Mouse (Mus musculus): Measurements from ENCODE around the gene Olfr469. TPM values are rescaled to one million over a fixed set of nuclear protein-coding genes. Genes with fewer than 3 reads are reported as not detected.

Gene Olfr469
- polyA plus RNA-seq, 1 experiment from 2014 or later, result not detected

GRCm38 (mm10) chr7:107787977-107788620, 37.2 kb downstream of the Olfr469 start:
- Histone ChIP-seq H3K4me2 (replicated peaks; ENCODE audit: low read depth, low read length) (no peak overlapping the region), H3K9me3 (ENCODE audit: control insufficient read depth, low read depth, low read length) (no peaks in the 10 kb centered on the region), H3K9ac (replicated peaks; ENCODE audit: low read depth, low read length) (no peak overlapping the region), H3K27me3 (ENCODE audit: control insufficient read depth, insufficient read depth, low read length) (no peaks in the 10 kb centered on the region), H3K36me3 (ENCODE audit: control insufficient read depth, insufficient read depth, low read length) (no peaks in the 10 kb centered on the region), H3K4me3 (ENCODE audit: low read depth, low read length) (no peak overlapping the region), H3K27ac (ENCODE audit: low read length) (no peak overlapping the region), H3K4me1 (ENCODE audit: control insufficient read depth, insufficient read depth, low read length) (no peaks in the 10 kb centered on the region)
- WGBS, result 57% methylated on average over 3 of the region's 3 CpGs
- no peak for ATAC-seq (ENCODE audit: insufficient number of reproducible peaks, insufficient read depth, low FRiP score, low read depth)

- no peaks in the 10 kb centered on the region for H3K4me1 ChIP-seq (ENCODE audit: control insufficient read depth, insufficient read depth, low read length)
- no peaks in the 10 kb centered on the region for H3K9me3 ChIP-seq (ENCODE audit: control insufficient read depth, low read depth, low read length)
- no peak overlapping the region for H3K9ac ChIP-seq (replicated peaks; ENCODE audit: low read depth, low read length)
- H3K4me2 ChIP-seq (replicated peaks; ENCODE audit: low read depth, low read length), result no peak overlapping the region
- H3K36me3 ChIP-seq (ENCODE audit: control insufficient read depth, insufficient read depth, low read length), result no peaks in the 10 kb centered on the region
- ATAC-seq (ENCODE audit: insufficient number of reproducible peaks, insufficient read depth, low FRiP score, low read depth), result no peak
- no peak overlapping the region for H3K4me3 ChIP-seq (ENCODE audit: low read depth, low read length)
- H3K27ac ChIP-seq (ENCODE audit: low read length), result no peak overlapping the region
- no peaks in the 10 kb centered on the region for H3K27me3 ChIP-seq (ENCODE audit: control insufficient read depth, insufficient read depth, low read length)
- 42% methylated on average over 4 of the region's 4 CpGs for WGBS
These were observed 45.7 kb downstream of the Olfr469 start for GRCm38 (mm10) chr7:107779611-107780010.

GRCm38 (mm10) chr7:107778216-107778615, 47.1 kb downstream of the Olfr469 start:
- no peaks in the 10 kb centered on the region for H3K4me1 ChIP-seq (ENCODE audit: control insufficient read depth, insufficient read depth, low read length)
- 36% methylated on average over 1 of the region's 1 CpGs for WGBS

GRCm38 (mm10) chr7:107770812-107771211, 54.5 kb downstream of the Olfr469 start:
- Histone ChIP-seq H3K4me2 (replicated peaks; ENCODE audit: low read depth, low read length) (no peak overlapping the region), H3K27me3 (ENCODE audit: control insufficient read depth, insufficient read depth, low read length) (no peaks in the 10 kb centered on the region), H3K9me3 (ENCODE audit: control insufficient read depth, low read depth, low read length) (no peaks in the 10 kb centered on the region), H3K4me3 (ENCODE audit: low read depth, low read length) (no peak overlapping the region), H3K27ac (ENCODE audit: low read length) (no peak overlapping the region), H3K36me3 (ENCODE audit: control insufficient read depth, insufficient read depth, low read length) (no peaks in the 10 kb centered on the region), H3K4me1 (ENCODE audit: control insufficient read depth, insufficient read depth, low read length) (no peaks in the 10 kb centered on the region), H3K9ac (replicated peaks; ENCODE audit: low read depth, low read length) (no peak overlapping the region)
- no peak for ATAC-seq (ENCODE audit: insufficient number of reproducible peaks, insufficient read depth, low FRiP score, low read depth)
- 56% methylated on average over 6 of the region's 6 CpGs for WGBS

More at GRCm38 (mm10) chr7:107778216-107778615, 47.1 kb downstream of the Olfr469 start:
- Histone ChIP-seq H3K36me3 (ENCODE audit: control insufficient read depth, insufficient read depth, low read length) (no peaks in the 10 kb centered on the region), H3K9ac (replicated peaks; ENCODE audit: low read depth, low read length) (no peak overlapping the region), H3K27me3 (ENCODE audit: control insufficient read depth, insufficient read depth, low read length) (no peaks in the 10 kb centered on the region), H3K27ac (ENCODE audit: low read length) (no peak overlapping the region), H3K4me3 (ENCODE audit: low read depth, low read length) (no peak overlapping the region), H3K9me3 (ENCODE audit: control insufficient read depth, low read depth, low read length) (no peaks in the 10 kb centered on the region), H3K4me2 (replicated peaks; ENCODE audit: low read depth, low read length) (no peak overlapping the region)
- no peak for ATAC-seq (ENCODE audit: insufficient number of reproducible peaks, insufficient read depth, low FRiP score, low read depth)

Other genes starting within 250 kb of the Olfr469 start
- gene Ppfibp2, start 230.3 kb downstream of the Olfr469 start, polyA plus RNA-seq (2014; fragmentation: Nextera tagmentation; extraction: Ambion mirVana), result 12.1 and 13.9 TPM in 2 replicates
- gene 5330417H12Rik, start 200.4 kb downstream of the Olfr469 start, polyA plus RNA-seq (2014; fragmentation: Nextera tagmentation; extraction: Ambion mirVana), result not detected in 2 replicates
- 0.12 and 0.14 TPM in 2 replicates for gene Cyb5r2, start 67.5 kb downstream of the Olfr469 start, polyA plus RNA-seq (2014; fragmentation: Nextera tagmentation; extraction: Ambion mirVana)
- gene Ovch2, start 24.3 kb downstream of the Olfr469 start, polyA plus RNA-seq (2014; fragmentation: Nextera tagmentation; extraction: Ambion mirVana), result not detected in 2 replicates
- not detected in 2 replicates for gene Olfr467, start 13.3 kb downstream of the Olfr469 start, polyA plus RNA-seq (2014; fragmentation: Nextera tagmentation; extraction: Ambion mirVana)
- gene Olfr470, start 21.9 kb upstream of the Olfr469 start, polyA plus RNA-seq (2014; fragmentation: Nextera tagmentation; extraction: Ambion mirVana), result not detected in 2 replicates
- not detected in 2 replicates for gene Olfr472, start 72.4 kb upstream of the Olfr469 start, polyA plus RNA-seq (2014; fragmentation: Nextera tagmentation; extraction: Ambion mirVana)
- not detected in 2 replicates for gene Olfr473, start 104.9 kb upstream of the Olfr469 start, polyA plus RNA-seq (2014; fragmentation: Nextera tagmentation; extraction: Ambion mirVana)
- not detected in 2 replicates for gene Olfr474, start 129.1 kb upstream of the Olfr469 start, polyA plus RNA-seq (2014; fragmentation: Nextera tagmentation; extraction: Ambion mirVana)
- gene Olfr476, start 139.3 kb upstream of the Olfr469 start, polyA plus RNA-seq (2014; fragmentation: Nextera tagmentation; extraction: Ambion mirVana), result not detected in 2 replicates
- gene Olfr477, start 161.2 kb upstream of the Olfr469 start, polyA plus RNA-seq (2014; fragmentation: Nextera tagmentation; extraction: Ambion mirVana), result not detected in 2 replicates
- not detected in 2 replicates for gene Olfr478, start 208.4 kb upstream of the Olfr469 start, polyA plus RNA-seq (2014; fragmentation: Nextera tagmentation; extraction: Ambion mirVana)
- not detected in 2 replicates for gene Olfr479, start 225.2 kb upstream of the Olfr469 start, polyA plus RNA-seq (2014; fragmentation: Nextera tagmentation; extraction: Ambion mirVana)
- gene Olfr480, start 241.8 kb upstream of the Olfr469 start, polyA plus RNA-seq (2014; fragmentation: Nextera tagmentation; extraction: Ambion mirVana), result not detected in 2 replicates

Data from stomach, embryonic 14.5 days (tissue).